Mouse (Mus musculus) right cerebral cortex, postnatal 14 days (tissue): ENCODE data around the gene Lck.
A peak's percentile ranks its signal among the peaks of the same experiment; 100 is the strongest.

Source experiments
- DNase-seq: peaks from one replicate; pipeline ENCODE4 v3.0.0; 2022

The Lck gene

DNA sequence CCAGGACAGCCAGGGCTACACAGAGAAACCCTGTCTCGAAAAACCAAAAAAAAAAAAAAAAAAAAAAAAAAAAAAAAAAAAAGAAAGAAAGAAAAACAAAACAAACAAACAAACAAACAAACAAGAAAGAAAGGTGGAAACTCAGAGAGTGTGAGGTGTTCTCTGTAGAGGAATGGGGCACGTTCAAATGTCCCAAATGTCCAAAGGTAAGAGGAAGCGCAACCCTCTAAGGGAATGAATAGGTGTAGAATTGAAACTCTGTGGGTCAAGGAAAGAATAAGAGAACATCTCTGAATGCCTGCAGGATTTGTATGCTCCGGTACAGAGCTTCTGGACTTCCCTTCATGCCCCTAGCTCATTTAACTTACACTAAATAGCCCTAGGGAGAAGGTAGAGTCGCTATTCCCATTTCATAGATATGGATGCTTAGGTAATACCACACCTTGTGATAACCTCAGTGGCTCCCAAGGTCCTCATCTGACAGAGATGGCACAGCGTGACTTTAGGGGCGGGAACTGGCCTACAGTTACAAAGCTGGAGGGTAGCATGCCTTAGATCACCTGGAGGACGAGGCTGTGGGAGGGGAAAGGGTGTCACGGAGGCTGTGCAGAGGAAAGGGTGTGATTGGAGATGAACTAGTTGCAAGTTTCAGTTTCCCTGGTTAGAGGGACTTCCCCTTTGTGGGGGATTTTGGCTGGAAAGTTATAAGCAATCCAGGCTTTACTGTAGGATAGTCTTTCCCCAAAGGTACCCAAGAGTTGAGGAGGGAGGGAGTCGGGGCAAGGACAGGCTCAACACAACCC lies 65.8 kb downstream of the Lck start:
- DNase-seq, result no peak

GRCm38 (mm10) chr4:129505511-129505910 lies 67.9 kb downstream of the Lck start:
- no peak for DNase-seq

GRCm38 (mm10) chr4:129502901-129503444 lies 70.5 kb downstream of the Lck start:
- no peak for DNase-seq

DNA sequence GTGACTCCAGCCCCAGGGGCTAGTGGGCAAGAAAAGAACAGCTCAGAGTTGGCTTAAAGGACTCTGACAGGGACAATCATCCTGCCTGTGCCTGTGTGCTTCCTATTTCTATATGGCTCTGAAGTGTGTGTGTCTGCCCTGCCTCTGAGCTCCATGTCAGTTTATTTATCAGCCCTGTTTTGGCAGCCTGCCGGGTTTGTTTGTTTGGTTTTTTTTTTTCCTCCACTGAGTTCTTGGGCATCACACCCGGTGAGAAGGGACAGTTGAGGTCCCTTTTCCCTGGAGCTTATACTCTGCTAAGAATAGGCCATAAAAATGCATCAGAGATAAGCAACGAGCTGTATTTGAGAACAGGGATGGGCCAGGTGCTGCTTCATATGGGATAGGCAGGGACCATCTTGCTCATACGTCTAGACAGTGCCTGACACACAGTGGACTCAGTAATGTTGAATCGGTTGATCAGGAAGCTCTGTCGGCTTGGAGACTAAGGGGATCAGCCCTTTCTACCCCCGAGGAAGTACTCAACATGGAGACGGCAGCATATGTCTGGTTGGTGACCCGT lies 71.0 kb downstream of the Lck start:
- DNase-seq, result no peak

- DNase-seq, result peak; percentile 73
Observed at GRCm38 (mm10) chr4:129500607-129501566, 72.6 kb downstream of the Lck start.

DNA sequence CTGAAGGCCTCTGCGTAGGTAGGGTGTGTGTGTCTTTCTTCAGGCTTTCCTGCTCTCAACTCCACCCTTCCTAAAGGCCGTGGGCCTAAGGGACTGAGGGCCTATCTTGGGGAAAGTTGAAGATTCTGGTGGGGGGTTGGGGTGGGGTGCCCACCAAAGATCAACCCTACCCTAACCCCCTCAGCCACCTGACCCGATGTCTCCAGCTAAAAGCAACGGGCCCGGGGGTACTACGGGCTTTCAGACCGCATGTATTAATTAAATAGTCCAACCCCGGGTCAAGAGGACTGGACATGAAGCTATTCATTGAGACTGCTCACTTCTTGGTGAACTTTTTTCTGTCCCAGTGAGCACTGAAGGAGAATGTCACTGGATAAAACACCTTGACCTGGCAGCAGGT lies 73.4 kb downstream of the Lck start:
- no peak for DNase-seq

- no peak for DNase-seq
Observed at GRCm38 (mm10) chr4:129498941-129499340, 74.5 kb downstream of the Lck start.
